Mouse (Mus musculus) neural tube, embryonic 14.5 days (tissue): ENCODE data around the gene Olfr160. TPM values are rescaled to one million over a fixed set of nuclear protein-coding genes. Genes with fewer than 3 reads are reported as not detected.

Experiments used
- ATAC-seq: fragments of 200-750 bp; cut with Nextera tagmentation; 2 replicates; pipeline ENCODE4 v1.8.0; 2017; ENCODE audit warnings: low read depth, mild to moderate bottlenecking, moderate TSS enrichment, moderate library complexity
- H3K27ac ChIP-seq: fragments of 300-500 bp; sonication (generic); 2 replicates; pipeline ENCODE4 v1.5.1; 2014; ENCODE audit warnings: low read depth, mild to moderate bottlenecking, control low read depth, low read length, moderate library complexity, mixed read lengths
- H3K27me3 ChIP-seq: fragments of 300-500 bp; sonication (generic); 2 replicates; pipeline ENCODE4 v1.6.1; 2014; ENCODE audit warnings: low read length; ENCODE audit not compliant: control insufficient read depth, insufficient read depth
- H3K36me3 ChIP-seq: fragments of 300-500 bp; sonication (generic); 2 replicates; pipeline ENCODE4 v1.6.1; 2014; ENCODE audit warnings: low read length, mixed read lengths; ENCODE audit not compliant: control insufficient read depth, insufficient read depth
- H3K4me1 ChIP-seq: fragments of 300-500 bp; sonication (generic); 2 replicates; pipeline ENCODE4 v1.6.1; 2014; ENCODE audit warnings: low read length; ENCODE audit not compliant: control insufficient read depth, insufficient read depth
- H3K4me2 ChIP-seq: fragments of 300-500 bp; sonication (generic); 2 replicates; pipeline ENCODE4 v1.6.1; 2014; ENCODE audit warnings: mild to moderate bottlenecking, low read depth, low read length, control low read depth
- H3K4me3 ChIP-seq: fragments of 300-500 bp; sonication (generic); 2 replicates; pipeline ENCODE4 v1.5.1; 2014; ENCODE audit warnings: low read depth, low read length, control low read depth, mixed read lengths
- H3K9ac ChIP-seq: fragments of 300-500 bp; sonication (generic); replicated peaks from 2 replicates; pipeline ENCODE4 v1.6.1; 2014; ENCODE audit warnings: low read depth, mild to moderate bottlenecking, control low read depth, low read length, mixed read lengths
- H3K9me3 ChIP-seq: fragments of 300-500 bp; sonication (generic); 2 replicates; pipeline ENCODE4 v1.6.1; 2016; ENCODE audit warnings: low read length; ENCODE audit not compliant: control insufficient read depth
- WGBS: fragments of 180-500 bp; shearing (Covaris S2); extraction: QIAGEN DNeasy Blood & Tissue Kit; methylation state at CpG from one replicate; pipeline ENCODE4 v1.1.7; 2014; 5-methylcytosine and 5-hydroxymethylcytosine counted together
- polyA plus RNA-seq: library from polyadenylated mRNA; unstranded; fragments of >200 nt; fragmentation: Nextera tagmentation; extraction: Ambion mirVana; gene quantifications from 2 replicates; pipeline ENCODE4 v1.2.1, GENCODE M21; 2014

Gene Olfr160
- polyA plus RNA-seq, 1 experiment from 2014 or later, result not detected

GRCm38 (mm10) chr9:37687941-37688303, 28.1 kb downstream of the Olfr160 start:
- H3K4me1 ChIP-seq, result no peaks in the 10 kb centered on the region
- H3K36me3 ChIP-seq, result no peaks in the 10 kb centered on the region
- no peak overlapping the region for H3K9ac ChIP-seq
- H3K4me2 ChIP-seq, result no peak overlapping the region
- no peaks in the 10 kb centered on the region for H3K9me3 ChIP-seq
- H3K4me3 ChIP-seq, result no peak overlapping the region
- no peaks in the 10 kb centered on the region for H3K27me3 ChIP-seq
- WGBS, result 54% methylated on average over 3 of the region's 3 CpGs
- no peak overlapping the region for H3K27ac ChIP-seq
- ATAC-seq, result no peak

GRCm38 (mm10) chr9:37687288-37687940, 28.6 kb downstream of the Olfr160 start:
- Histone ChIP-seq H3K4me1 (no peaks in the 10 kb centered on the region), H3K27ac (no peak overlapping the region), H3K4me3 (no peak overlapping the region), H3K36me3 (no peaks in the 10 kb centered on the region), H3K27me3 (no peaks in the 10 kb centered on the region), H3K9me3 (no peaks in the 10 kb centered on the region), H3K9ac (no peak overlapping the region), H3K4me2 (no peak overlapping the region)
- WGBS, result 75% methylated on average over 3 of the region's 3 CpGs
- no peak for ATAC-seq

- ATAC-seq, result no peak
- no peaks in the 10 kb centered on the region for H3K36me3 ChIP-seq
- H3K4me3 ChIP-seq, result no peak overlapping the region
- H3K4me2 ChIP-seq, result no peak overlapping the region
- no peaks in the 10 kb centered on the region for H3K27me3 ChIP-seq
- no peak overlapping the region for H3K27ac ChIP-seq
- H3K9ac ChIP-seq, result no peak overlapping the region
- no peaks in the 10 kb centered on the region for H3K9me3 ChIP-seq
- H3K4me1 ChIP-seq, result no peaks in the 10 kb centered on the region
- 91% methylated on average over 1 of the region's 1 CpGs for WGBS
These were observed 34.9 kb downstream of the Olfr160 start for GRCm38 (mm10) chr9:37681123-37681522.

GRCm38 (mm10) chr9:37675287-37675686, 40.8 kb downstream of the Olfr160 start:
- no peak for ATAC-seq
- no peaks in the 10 kb centered on the region for H3K4me1 ChIP-seq
- H3K36me3 ChIP-seq, result no peaks in the 10 kb centered on the region
- no peak overlapping the region for H3K9ac ChIP-seq
- no peak overlapping the region for H3K4me2 ChIP-seq
- H3K4me3 ChIP-seq, result no peak overlapping the region
- H3K27me3 ChIP-seq, result no peaks in the 10 kb centered on the region
- 77% methylated on average over 4 of the region's 4 CpGs for WGBS
- no peak overlapping the region for H3K27ac ChIP-seq
- no peaks in the 10 kb centered on the region for H3K9me3 ChIP-seq

- Histone ChIP-seq H3K9me3 (no peaks in the 10 kb centered on the region), H3K4me1 (no peaks in the 10 kb centered on the region), H3K27me3 (no peaks in the 10 kb centered on the region), H3K4me3 (no peak overlapping the region), H3K36me3 (no peaks in the 10 kb centered on the region), H3K27ac (no peak overlapping the region), H3K4me2 (no peak overlapping the region), H3K9ac (no peak overlapping the region)
- ATAC-seq, result no peak
- WGBS, result 92% methylated on average over 3 of the region's 3 CpGs
These were observed 45.8 kb downstream of the Olfr160 start for GRCm38 (mm10) chr9:37670261-37670660.

GRCm38 (mm10) chr9:37669678-37670077, 46.4 kb downstream of the Olfr160 start:
- 64% methylated on average over 4 of the region's 4 CpGs for WGBS
- no peaks in the 10 kb centered on the region for H3K4me1 ChIP-seq
- H3K27ac ChIP-seq, result no peak overlapping the region
- no peak overlapping the region for H3K4me2 ChIP-seq
- H3K9ac ChIP-seq, result no peak overlapping the region
- no peaks in the 10 kb centered on the region for H3K27me3 ChIP-seq
- no peaks in the 10 kb centered on the region for H3K36me3 ChIP-seq
- ATAC-seq, result no peak
- no peaks in the 10 kb centered on the region for H3K9me3 ChIP-seq
- no peak overlapping the region for H3K4me3 ChIP-seq

- H3K9ac ChIP-seq, result no peak within 1 kb of the TSS
- no peak within 1 kb of the TSS for H3K27ac ChIP-seq
- H3K4me1 ChIP-seq, result no peaks in the 10 kb centered on the region
- no peak within 1 kb of the TSS for H3K4me2 ChIP-seq
- whole genome bisulfite sequencing, result 69% methylated on average over 6 of the region's 6 CpGs
- H3K27me3 ChIP-seq, result no peaks in the 10 kb centered on the region
- H3K36me3 ChIP-seq, result no peaks in the 10 kb centered on the region
- no peak for ATAC-seq
- no peaks in the 10 kb centered on the region for H3K9me3 ChIP-seq
- H3K4me3 ChIP-seq, result no peak within 1 kb of the TSS
These were observed 46.9 kb downstream of the Olfr160 start, which contains the start of gene Panx3 for GRCm38 (mm10) chr9:37669115-37669514. TSS of gene Panx3 (minus strand) at chr9:37669235.

- H3K4me1 ChIP-seq, result no peaks in the 10 kb centered on the region
- H3K9me3 ChIP-seq, result no peaks in the 10 kb centered on the region
- no peak overlapping the region for H3K4me3 ChIP-seq
- H3K27ac ChIP-seq, result no peak overlapping the region
- H3K36me3 ChIP-seq, result no peaks in the 10 kb centered on the region
- WGBS, result 76% methylated on average over 7 of the region's 7 CpGs
- no peak overlapping the region for H3K9ac ChIP-seq
- ATAC-seq, result no peak
- no peaks in the 10 kb centered on the region for H3K27me3 ChIP-seq
- no peak overlapping the region for H3K4me2 ChIP-seq
These were observed 50.0 kb downstream of the Olfr160 start for GRCm38 (mm10) chr9:37666045-37666444.

- ATAC-seq, result no peak
- H3K4me3 ChIP-seq, result no peak overlapping the region
- 87% methylated on average over 2 of the region's 2 CpGs for WGBS
These were observed 51.4 kb downstream of the Olfr160 start for GRCm38 (mm10) chr9:37664604-37665003.

More at GRCm38 (mm10) chr9:37664604-37665003, 51.4 kb downstream of the Olfr160 start:
- Histone ChIP-seq H3K36me3 (no peaks in the 10 kb centered on the region), H3K27ac (no peak overlapping the region), H3K9me3 (no peaks in the 10 kb centered on the region), H3K27me3 (no peaks in the 10 kb centered on the region), H3K9ac (no peak overlapping the region), H3K4me2 (no peak overlapping the region), H3K4me1 (no peaks in the 10 kb centered on the region)
